Mouse (Mus musculus) lung, embryonic 14.5 days (tissue): ENCODE results near the gene Rfx1. TPM values are rescaled to one million over a fixed set of nuclear protein-coding genes. Genes with fewer than 3 reads are reported as not detected.
A peak's percentile ranks its signal among the peaks of the same experiment; 100 is the strongest.

Experiments used
- ATAC-seq: fragments of 200-750 bp; cut with Nextera tagmentation; 2 replicates; pipeline ENCODE4 v1.8.0; 2017; ENCODE audit warnings: mild to moderate bottlenecking, moderate TSS enrichment, moderate library complexity; ENCODE audit not compliant: insufficient read depth
- DNase-seq: peaks from one replicate; pipeline ENCODE4 v3.0.0-alpha.2; 2015
- H3K27ac ChIP-seq: fragments of 300-500 bp; sonication (generic); 2 replicates; pipeline ENCODE4 v1.5.1; 2014; ENCODE audit warnings: low read depth, mild to moderate bottlenecking, moderate library complexity
- H3K27me3 ChIP-seq: fragments of 300-500 bp; sonication (generic); 2 replicates; pipeline ENCODE4 v1.6.1; 2014; ENCODE audit warnings: low read length, control low read depth; ENCODE audit not compliant: insufficient read depth
- H3K36me3 ChIP-seq: fragments of 300-500 bp; sonication (generic); 2 replicates; pipeline ENCODE4 v1.6.1; 2014; ENCODE audit warnings: control low read depth; ENCODE audit not compliant: insufficient read depth
- H3K4me1 ChIP-seq: fragments of 300-500 bp; sonication (generic); 2 replicates; pipeline ENCODE4 v1.6.1; 2014; ENCODE audit warnings: antibody characterized with exemption, control low read depth; ENCODE audit not compliant: insufficient read depth
- H3K4me2 ChIP-seq: fragments of 300-500 bp; sonication (generic); 2 replicates; pipeline ENCODE4 v1.6.1; 2014; ENCODE audit warnings: mild to moderate bottlenecking
- H3K4me3 ChIP-seq: fragments of 300-500 bp; sonication (generic); 2 replicates; pipeline ENCODE4 v1.5.1; 2014; ENCODE audit warnings: low read depth, low read length
- H3K9ac ChIP-seq: fragments of 300-500 bp; sonication (generic); 2 replicates; pipeline ENCODE4 v1.6.1; 2014
- H3K9me3 ChIP-seq: fragments of 300-500 bp; sonication (generic); 2 replicates; pipeline ENCODE4 v1.6.1; 2016; ENCODE audit warnings: low read depth, low read length, control low read depth
- CTCF ChIP-seq: IDR thresholded peaks from 2 replicates; pipeline ENCODE4 v1.5.1; 2016; ENCODE audit warnings: antibody characterized with exemption, low read depth
- whole genome bisulfite sequencing: fragments of 180-500 bp; shearing (Covaris S2); extraction: QIAGEN DNeasy Blood & Tissue Kit; methylation state at CpG from one replicate; pipeline ENCODE4 v1.1.7; 2014; 5-methylcytosine and 5-hydroxymethylcytosine counted together
- polyA plus RNA-seq: library from polyadenylated mRNA; unstranded; fragments of >200 nt; fragmentation: Nextera tagmentation; extraction: Ambion mirVana; gene quantifications from 2 replicates; pipeline ENCODE4 v1.2.1, GENCODE M21; 2014

Gene Rfx1
- polyA plus RNA-seq, 1 experiment from 2014 or later, result 13.3 TPM

GRCm38 (mm10) chr8:84025863-84026262 is 40.8 kb upstream of the Rfx1 start:
- WGBS, result 2% methylated on average over 41 of the region's 41 CpGs
- peaks cover 15% of the 10 kb centered on the region for H3K4me1 ChIP-seq
- DNase-seq, result peak; percentile 82
- ATAC-seq, result peak; percentile 68; the same call in 1 of the 2 replicates
- no peak overlapping the region for H3K27ac ChIP-seq
- peaks cover 20% of the 10 kb centered on the region; the same call in 1 of the 2 replicates for H3K27me3 ChIP-seq
- H3K9me3 ChIP-seq, result no peaks in the 10 kb centered on the region
- peak overlapping the region; percentile 41; the same call in 1 of the 2 replicates for H3K9ac ChIP-seq
- no peaks in the 10 kb centered on the region for H3K36me3 ChIP-seq
- TF ChIP-seq CTCF, result no peak
- peak overlapping the region; percentile 42 for H3K4me3 ChIP-seq
- peak overlapping the region; percentile 85 for H3K4me2 ChIP-seq

GRCm38 (mm10) chr8:84027449-84027848 is 39.2 kb upstream of the Rfx1 start:
- ATAC-seq, result no peak
- DNase-seq, result peak; percentile 70

GRCm38 (mm10) chr8:84029272-84029671 is 37.4 kb upstream of the Rfx1 start:
- peaks cover 20% of the 10 kb centered on the region; the same call in 1 of the 2 replicates for H3K27me3 ChIP-seq
- no peak overlapping the region for H3K27ac ChIP-seq
- ATAC-seq, result no peak
- peaks cover 6% of the 10 kb centered on the region; the same call in 1 of the 2 replicates for H3K4me1 ChIP-seq
- H3K4me2 ChIP-seq, result no peak overlapping the region
- no peak overlapping the region for H3K4me3 ChIP-seq
- DNase-seq, result no peak
- no peaks in the 10 kb centered on the region for H3K36me3 ChIP-seq
- no peak overlapping the region for H3K9ac ChIP-seq
- 79% methylated on average over 5 of the region's 5 CpGs for WGBS
- TF ChIP-seq CTCF, result no peak
- no peaks in the 10 kb centered on the region for H3K9me3 ChIP-seq

More at GRCm38 (mm10) chr8:84027449-84027848, 39.2 kb upstream of the Rfx1 start:
- H3K9ac ChIP-seq, result no peak overlapping the region
- no peak overlapping the region for H3K27ac ChIP-seq
- H3K4me2 ChIP-seq, result no peak overlapping the region
- H3K9me3 ChIP-seq, result no peaks in the 10 kb centered on the region
- peaks cover 13% of the 10 kb centered on the region for H3K4me1 ChIP-seq
- no peak for TF ChIP-seq CTCF
- H3K4me3 ChIP-seq, result no peak overlapping the region
- no peaks in the 10 kb centered on the region for H3K36me3 ChIP-seq
- H3K27me3 ChIP-seq, result peaks cover 20% of the 10 kb centered on the region; the same call in 1 of the 2 replicates
- 16% methylated on average over 10 of the region's 10 CpGs for WGBS

GRCm38 (mm10) chr8:84032777-84033176 is 33.9 kb upstream of the Rfx1 start:
- Histone ChIP-seq H3K27me3 (no peaks in the 10 kb centered on the region), H3K4me3 (no peak overlapping the region), H3K9me3 (no peaks in the 10 kb centered on the region), H3K36me3 (no peaks in the 10 kb centered on the region), H3K4me1 (no peaks in the 10 kb centered on the region), H3K27ac (no peak overlapping the region), H3K4me2 (no peak overlapping the region), H3K9ac (no peak overlapping the region)
- 69% methylated on average over 4 of the region's 4 CpGs for WGBS
- TF ChIP-seq CTCF, result no peak
- ATAC-seq (no peak), DNase-seq (no peak)

GRCm38 (mm10) chr8:84038015-84038414 is 28.6 kb upstream of the Rfx1 start:
- DNase-seq (no peak), ATAC-seq (no peak)
- Histone ChIP-seq H3K4me3 (no peak overlapping the region), H3K9me3 (no peaks in the 10 kb centered on the region), H3K4me2 (no peak overlapping the region), H3K9ac (no peak overlapping the region), H3K36me3 (no peaks in the 10 kb centered on the region), H3K4me1 (no peaks in the 10 kb centered on the region), H3K27ac (no peak overlapping the region), H3K27me3 (peaks cover 18% of the 10 kb centered on the region)
- TF ChIP-seq CTCF, result no peak
- WGBS, result 56% methylated on average over 5 of the region's 5 CpGs

- ATAC-seq (no peak), DNase-seq (peak; percentile 95)
- peaks cover 28% of the 10 kb centered on the region for H3K27me3 ChIP-seq
Observed at GRCm38 (mm10) chr8:84039050-84039449, 27.6 kb upstream of the Rfx1 start.

GRCm38 (mm10) chr8:84042066-84042947 is 24.3 kb upstream of the Rfx1 start, which contains the start of gene Il27ra:
TSS of gene Il27ra (minus strand) at chr8:84042589.
- no peaks in the 10 kb centered on the region for H3K9me3 ChIP-seq
- H3K9ac ChIP-seq, result peak within 1 kb of the TSS; percentile 36; the same call in 1 of the 2 replicates
- no peak within 1 kb of the TSS for H3K27ac ChIP-seq
- no peaks in the 10 kb centered on the region for H3K36me3 ChIP-seq
- H3K4me2 ChIP-seq, result peak within 1 kb of the TSS; percentile 80
- ATAC-seq (peak; percentile 82), DNase-seq (peak; percentile 83)
- peak within 1 kb of the TSS; percentile 38 for H3K4me3 ChIP-seq
- 6% methylated on average over 40 of the region's 40 CpGs for WGBS
- peaks cover 46% of the 10 kb centered on the region for H3K27me3 ChIP-seq
- H3K4me1 ChIP-seq, result no peaks in the 10 kb centered on the region
- peak; percentile 90 for TF ChIP-seq CTCF

More at GRCm38 (mm10) chr8:84039050-84039449, 27.6 kb upstream of the Rfx1 start:
- H3K4me3 ChIP-seq, result no peak overlapping the region
- no peaks in the 10 kb centered on the region for H3K9me3 ChIP-seq
- no peak overlapping the region for H3K9ac ChIP-seq
- no peak overlapping the region for H3K4me2 ChIP-seq
- H3K4me1 ChIP-seq, result no peaks in the 10 kb centered on the region
- TF ChIP-seq CTCF, result peak; percentile 89
- 4% methylated on average over 5 of the region's 5 CpGs for WGBS
- no peaks in the 10 kb centered on the region for H3K36me3 ChIP-seq
- no peak overlapping the region for H3K27ac ChIP-seq
